Mouse (Mus musculus): ENCODE results near the gene Sqstm1. TPM values are rescaled to one million over a fixed set of nuclear protein-coding genes. Genes with fewer than 3 reads are reported as not detected.

The Sqstm1 gene
- polyA plus RNA-seq, 1 experiment from 2014 or later: 239 TPM

DNA sequence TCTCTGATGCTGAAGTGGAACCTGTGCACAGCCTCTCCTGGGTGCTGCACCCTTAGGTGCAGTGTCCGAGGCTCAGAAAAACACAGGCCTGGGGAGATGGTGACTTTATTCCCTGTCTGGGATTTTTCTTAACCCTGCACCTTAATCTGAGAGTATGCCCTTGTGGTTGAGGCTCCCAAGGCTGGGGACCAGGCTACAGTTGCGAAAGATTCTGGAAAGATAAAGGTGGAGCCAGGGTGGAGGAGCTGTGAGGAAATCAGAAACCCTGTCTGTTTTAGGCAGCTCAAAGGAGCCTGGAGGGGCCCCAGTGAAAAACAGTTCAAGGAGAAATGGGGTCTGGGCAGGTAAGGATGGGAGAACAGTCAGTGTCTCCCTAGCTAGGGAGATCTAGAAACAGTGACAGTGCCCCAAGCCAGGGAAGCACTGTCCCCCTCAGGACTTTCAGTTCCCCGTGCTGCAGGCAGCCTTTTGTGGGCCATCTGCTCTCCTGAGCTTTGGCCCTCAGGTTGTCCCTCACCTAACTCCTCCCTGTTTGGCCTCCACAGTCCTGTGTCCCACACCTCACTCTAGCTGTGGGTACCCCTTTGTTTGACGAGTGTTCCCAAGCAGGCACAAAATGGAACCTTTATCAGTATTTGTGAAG, 6.2 kb upstream of the Sqstm1 start:
- ATAC-seq (ENCODE audit: low read depth): no peak
- DNase-seq (ENCODE audit: low spot score): no peak
- Histone ChIP-seq H3K4me3 (ENCODE audit: low read depth, low read length) (no peak overlapping the region), H3K4me1 (ENCODE audit: control insufficient read depth, insufficient read depth, low read length) (peaks cover 4% of the 10 kb centered on the region; the same call in 1 of the 2 replicates), H3K9ac (ENCODE audit: low read depth, low read length) (no peak overlapping the region), H3K36me3 (ENCODE audit: control insufficient read depth, insufficient read depth, low read length) (no peaks in the 10 kb centered on the region), H3K4me2 (ENCODE audit: low read depth, low read length) (no peak overlapping the region), H3K27me3 (replicated peaks; ENCODE audit: control insufficient read depth, insufficient read depth, low read length) (no peaks in the 10 kb centered on the region), H3K9me3 (ENCODE audit: control insufficient read depth, low read length) (no peaks in the 10 kb centered on the region), H3K27ac (replicated peaks; ENCODE audit: low read depth, low read length) (no peak overlapping the region)
- 75% methylated on average over 4 of the region's 4 CpGs for WGBS

DNA sequence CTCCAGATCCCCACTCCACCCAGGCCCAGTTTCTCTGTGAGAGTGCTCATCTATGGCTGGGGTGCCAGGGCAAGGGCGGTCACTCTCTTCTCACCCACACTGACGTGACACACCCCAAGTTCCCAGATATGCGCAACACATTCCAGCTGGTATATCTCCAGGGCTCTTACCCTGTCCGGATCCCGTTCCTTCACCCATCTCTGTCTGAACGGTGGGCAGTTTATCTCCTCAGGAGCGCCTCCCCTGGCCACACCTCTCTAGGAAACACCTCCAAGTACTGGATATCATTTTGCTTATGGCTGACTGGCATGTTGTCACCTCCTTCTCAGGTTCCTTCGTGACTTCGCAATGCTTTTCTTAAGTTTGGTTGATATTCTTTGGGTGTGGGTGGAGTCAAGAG, 5.0 kb upstream of the Sqstm1 start:
- ATAC-seq (ENCODE audit: low read depth) (no peak), DNase-seq (ENCODE audit: low spot score) (no peak)
- 22% methylated on average over 9 of the region's 9 CpGs for WGBS
- no peak overlapping the region for H3K27ac ChIP-seq (replicated peaks; ENCODE audit: low read depth, low read length)
- no peak overlapping the region for H3K9ac ChIP-seq (ENCODE audit: low read depth, low read length)
- H3K4me3 ChIP-seq (ENCODE audit: low read depth, low read length): no peak overlapping the region
- H3K27me3 ChIP-seq (replicated peaks; ENCODE audit: control insufficient read depth, insufficient read depth, low read length): no peaks in the 10 kb centered on the region
- H3K4me1 ChIP-seq (ENCODE audit: control insufficient read depth, insufficient read depth, low read length): peaks cover 8% of the 10 kb centered on the region; the same call in 1 of the 2 replicates
- no peak overlapping the region for H3K4me2 ChIP-seq (ENCODE audit: low read depth, low read length)
- no peaks in the 10 kb centered on the region for H3K36me3 ChIP-seq (ENCODE audit: control insufficient read depth, insufficient read depth, low read length)
- H3K9me3 ChIP-seq (ENCODE audit: control insufficient read depth, low read length): no peaks in the 10 kb centered on the region

GRCm38 (mm10) chr11:50214631-50215030, 4.0 kb upstream of the Sqstm1 start:
- Histone ChIP-seq H3K36me3 (ENCODE audit: control insufficient read depth, insufficient read depth, low read length) (no peaks in the 10 kb centered on the region), H3K4me1 (ENCODE audit: control insufficient read depth, insufficient read depth, low read length) (peaks cover 8% of the 10 kb centered on the region; the same call in 1 of the 2 replicates), H3K9me3 (ENCODE audit: control insufficient read depth, low read length) (no peaks in the 10 kb centered on the region), H3K4me3 (ENCODE audit: low read depth, low read length) (no peak overlapping the region), H3K27ac (replicated peaks; ENCODE audit: low read depth, low read length) (no peak overlapping the region), H3K27me3 (replicated peaks; ENCODE audit: control insufficient read depth, insufficient read depth, low read length) (no peaks in the 10 kb centered on the region), H3K4me2 (ENCODE audit: low read depth, low read length) (no peak overlapping the region), H3K9ac (ENCODE audit: low read depth, low read length) (no peak overlapping the region)
- WGBS: 92% methylated on average over 6 of the region's 6 CpGs
- DNase-seq (ENCODE audit: low spot score) (no peak), ATAC-seq (ENCODE audit: low read depth) (no peak)

DNA sequence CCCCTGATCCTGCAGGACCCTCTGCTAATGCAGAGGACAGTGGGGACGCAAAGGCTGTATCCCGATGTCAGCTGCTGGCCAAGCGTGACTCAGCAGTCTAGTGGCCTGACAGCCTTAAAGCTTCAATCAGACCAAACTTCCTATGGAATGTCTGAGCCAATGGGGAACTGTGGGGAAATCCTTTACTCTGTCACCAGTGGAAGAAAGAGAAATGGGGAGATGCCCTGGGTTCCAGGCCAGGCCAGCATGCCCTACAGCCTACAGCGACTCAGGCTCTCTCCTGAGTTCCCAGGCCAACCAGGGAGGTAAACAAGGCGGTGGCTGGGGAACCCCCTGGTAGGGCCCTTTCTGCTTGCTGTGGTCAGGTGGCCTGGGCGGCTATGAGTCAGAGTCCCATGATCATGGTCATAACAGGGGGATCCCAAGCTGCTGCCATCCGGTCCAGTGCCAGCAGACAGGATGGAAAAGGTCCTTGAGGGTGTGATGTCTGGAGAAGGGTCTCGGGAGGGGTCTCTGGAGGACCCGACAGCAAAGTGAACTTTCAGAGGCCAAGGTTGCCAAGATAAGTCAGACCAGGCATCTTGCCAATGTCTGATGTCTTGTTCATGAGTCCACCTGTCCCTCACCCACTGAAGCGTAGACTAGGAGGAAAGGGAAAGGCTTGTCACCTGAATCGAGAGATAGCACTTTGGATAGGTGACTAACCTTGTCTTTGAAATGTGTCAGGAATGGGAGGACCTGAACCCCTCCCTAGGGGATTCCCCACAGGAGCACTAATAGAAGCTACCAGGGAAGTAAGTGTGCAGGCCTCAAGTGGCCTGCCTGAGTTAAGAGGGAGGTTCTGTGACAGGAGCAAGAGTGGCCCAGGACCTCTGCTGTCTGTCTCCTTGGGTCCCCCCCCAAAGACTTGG, 2.5 kb upstream of the Sqstm1 start:
- no peak overlapping the region for H3K9ac ChIP-seq (ENCODE audit: low read depth, low read length)
- peaks cover 1% of the 10 kb centered on the region for H3K36me3 ChIP-seq (ENCODE audit: control insufficient read depth, insufficient read depth, low read length)
- H3K9me3 ChIP-seq (ENCODE audit: control insufficient read depth, low read length): no peaks in the 10 kb centered on the region
- DNase-seq (ENCODE audit: low spot score): peak; percentile 44
- peaks cover 17% of the 10 kb centered on the region for H3K4me1 ChIP-seq (ENCODE audit: control insufficient read depth, insufficient read depth, low read length)
- H3K4me2 ChIP-seq (ENCODE audit: low read depth, low read length): no peak overlapping the region
- WGBS: 67% methylated on average over 11 of the region's 11 CpGs
- no peak overlapping the region for H3K4me3 ChIP-seq (ENCODE audit: low read depth, low read length)
- ATAC-seq (ENCODE audit: low read depth): no peak
- H3K27ac ChIP-seq (replicated peaks; ENCODE audit: low read depth, low read length): no peak overlapping the region
- no peaks in the 10 kb centered on the region for H3K27me3 ChIP-seq (replicated peaks; ENCODE audit: control insufficient read depth, insufficient read depth, low read length)

DNA sequence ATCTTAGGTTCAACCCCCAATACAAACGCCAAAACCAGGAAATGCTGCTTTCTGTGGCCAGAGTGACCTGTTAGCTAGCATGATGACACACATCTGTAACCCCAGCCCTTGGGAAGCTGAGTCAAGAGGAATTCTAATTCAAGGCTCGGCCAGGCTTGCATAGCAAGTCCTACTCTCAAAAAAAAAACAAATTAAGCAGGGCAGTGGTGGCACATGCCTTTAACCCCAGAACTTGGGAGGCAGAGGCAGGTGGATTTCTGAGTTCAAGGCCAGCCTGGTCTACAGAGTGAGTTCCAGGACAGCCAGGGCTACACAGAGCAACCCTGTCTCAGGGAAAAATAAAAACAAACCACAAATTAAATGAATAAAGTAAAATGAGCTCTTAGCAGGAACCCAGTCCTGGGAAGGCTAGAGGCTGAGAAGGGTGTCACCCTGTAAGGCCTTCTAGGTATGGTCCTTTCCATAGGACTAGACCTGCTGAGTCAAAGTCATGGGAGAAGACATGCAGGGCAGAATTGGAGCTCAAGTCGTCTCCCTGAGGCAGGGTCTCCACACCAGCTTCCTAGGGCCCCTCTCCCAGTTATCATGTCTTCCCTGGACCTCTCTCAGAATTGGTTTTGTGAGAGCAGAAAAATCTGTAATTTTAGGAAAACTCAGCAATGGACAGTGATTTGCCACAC, 1.6 kb upstream of the Sqstm1 start:
- Histone ChIP-seq H3K4me1 (ENCODE audit: control insufficient read depth, insufficient read depth, low read length) (peaks cover 14% of the 10 kb centered on the region; the same call in 1 of the 2 replicates), H3K9me3 (ENCODE audit: control insufficient read depth, low read length) (no peaks in the 10 kb centered on the region)
- WGBS: 61% methylated on average over 3 of the region's 3 CpGs

DNA sequence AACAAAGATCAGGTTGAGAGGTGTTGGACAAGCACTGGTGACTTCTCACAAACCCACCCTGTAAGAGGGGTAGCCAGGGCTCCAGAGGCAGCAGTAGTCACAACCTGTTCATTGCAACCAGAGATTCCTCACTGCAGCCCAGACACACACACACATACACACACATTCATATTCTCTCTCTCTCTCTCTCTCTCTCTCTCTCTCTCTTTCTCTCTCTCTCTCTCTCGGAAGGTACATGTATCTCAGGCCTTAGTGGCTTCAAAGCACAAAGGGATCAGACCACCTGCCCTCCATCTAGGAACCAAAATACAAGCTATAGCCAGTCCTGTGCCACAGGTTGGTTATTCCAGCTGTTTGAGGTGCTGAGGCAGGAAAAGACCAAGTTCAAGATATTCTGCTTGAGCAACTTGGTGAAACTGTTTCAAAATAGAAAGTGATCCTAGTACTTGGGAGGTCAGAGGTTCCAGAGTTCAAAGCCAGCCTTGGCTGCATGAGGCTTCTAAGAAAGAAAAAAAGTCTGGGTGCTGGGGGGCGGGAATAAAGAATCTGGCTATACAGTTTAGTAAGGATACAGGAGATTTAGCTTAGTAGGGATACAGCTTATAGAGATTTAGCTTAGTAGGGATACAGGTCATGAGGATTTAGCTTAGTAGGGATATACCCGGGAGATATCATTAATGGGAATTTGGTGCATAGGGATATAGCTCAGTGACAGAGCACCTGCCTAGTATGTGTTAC, 864 bp upstream of the Sqstm1 start:
- DNase-seq (ENCODE audit: low spot score): no peak
- no peaks in the 10 kb centered on the region for H3K27me3 ChIP-seq (replicated peaks; ENCODE audit: control insufficient read depth, insufficient read depth, low read length)
- no peak overlapping the region for H3K27ac ChIP-seq (replicated peaks; ENCODE audit: low read depth, low read length)
- peak overlapping the region; percentile 60 for H3K4me2 ChIP-seq (ENCODE audit: low read depth, low read length)
- H3K4me3 ChIP-seq (ENCODE audit: low read depth, low read length): peak overlapping the region; percentile 96
- WGBS: 90% methylated on average over 3 of the region's 3 CpGs
- H3K9ac ChIP-seq (ENCODE audit: low read depth, low read length): peak overlapping the region; percentile 96
- peaks cover 17% of the 10 kb centered on the region for H3K36me3 ChIP-seq (ENCODE audit: control insufficient read depth, insufficient read depth, low read length)
- H3K4me1 ChIP-seq (ENCODE audit: control insufficient read depth, insufficient read depth, low read length): peaks cover 14% of the 10 kb centered on the region; the same call in 1 of the 2 replicates
- no peaks in the 10 kb centered on the region for H3K9me3 ChIP-seq (ENCODE audit: control insufficient read depth, low read length)
- ATAC-seq (ENCODE audit: low read depth): no peak

More for the DNA sequence above, 1.6 kb upstream of the Sqstm1 start:
- ATAC-seq (ENCODE audit: low read depth) (no peak), DNase-seq (ENCODE audit: low spot score) (no peak)
- H3K9ac ChIP-seq (ENCODE audit: low read depth, low read length): no peak overlapping the region
- H3K27me3 ChIP-seq (replicated peaks; ENCODE audit: control insufficient read depth, insufficient read depth, low read length): no peaks in the 10 kb centered on the region
- H3K4me2 ChIP-seq (ENCODE audit: low read depth, low read length): no peak overlapping the region
- H3K36me3 ChIP-seq (ENCODE audit: control insufficient read depth, insufficient read depth, low read length): peaks cover 10% of the 10 kb centered on the region
- H3K4me3 ChIP-seq (ENCODE audit: low read depth, low read length): no peak overlapping the region
- no peak overlapping the region for H3K27ac ChIP-seq (replicated peaks; ENCODE audit: low read depth, low read length)

DNA sequence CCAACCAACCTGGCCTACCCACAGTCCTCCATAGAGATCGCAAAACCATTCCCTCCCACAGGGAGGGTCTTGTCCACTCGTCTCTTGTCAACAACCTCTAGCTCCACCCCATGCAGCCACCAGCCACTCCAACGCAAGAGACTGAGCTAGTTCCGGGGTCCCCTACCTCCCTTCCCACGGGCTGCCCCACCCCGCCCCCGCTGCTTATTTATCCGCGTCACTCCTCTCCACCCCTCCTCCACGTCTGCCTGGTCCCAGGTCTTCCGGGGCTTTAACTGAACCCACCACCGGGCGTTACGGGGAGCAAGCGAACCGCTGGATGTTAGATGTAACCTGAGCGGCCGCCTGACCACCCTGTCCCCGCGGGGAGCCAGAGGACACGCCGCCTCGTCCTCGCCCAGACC, 524 bp downstream of the Sqstm1 start:
- peaks cover 14% of the 10 kb centered on the region; the same call in 1 of the 2 replicates for H3K4me1 ChIP-seq (ENCODE audit: control insufficient read depth, insufficient read depth, low read length)
- H3K4me2 ChIP-seq (ENCODE audit: low read depth, low read length): peak overlapping the region; percentile 60
- H3K27ac ChIP-seq (replicated peaks; ENCODE audit: low read depth, low read length): peak overlapping the region; percentile 99
- H3K9ac ChIP-seq (ENCODE audit: low read depth, low read length): peak overlapping the region; percentile 96
- no peaks in the 10 kb centered on the region for H3K27me3 ChIP-seq (replicated peaks; ENCODE audit: control insufficient read depth, insufficient read depth, low read length)
- peak overlapping the region; percentile 96 for H3K4me3 ChIP-seq (ENCODE audit: low read depth, low read length)
- ATAC-seq (ENCODE audit: low read depth) (peak; percentile 97), DNase-seq (ENCODE audit: low spot score) (peak; percentile 97)
- WGBS: 1% methylated on average over 24 of the region's 24 CpGs
- no peaks in the 10 kb centered on the region for H3K9me3 ChIP-seq (ENCODE audit: control insufficient read depth, low read length)
- peaks cover 31% of the 10 kb centered on the region for H3K36me3 ChIP-seq (ENCODE audit: control insufficient read depth, insufficient read depth, low read length)

GRCm38 (mm10) chr11:50208039-50208438, 2.6 kb downstream of the Sqstm1 start:
- Histone ChIP-seq H3K9ac (ENCODE audit: low read depth, low read length) (no peak overlapping the region), H3K4me3 (ENCODE audit: low read depth, low read length) (no peak overlapping the region), H3K4me2 (ENCODE audit: low read depth, low read length) (no peak overlapping the region), H3K27ac (replicated peaks; ENCODE audit: low read depth, low read length) (no peak overlapping the region), H3K27me3 (replicated peaks; ENCODE audit: control insufficient read depth, insufficient read depth, low read length) (no peaks in the 10 kb centered on the region), H3K4me1 (ENCODE audit: control insufficient read depth, insufficient read depth, low read length) (peaks cover 14% of the 10 kb centered on the region; the same call in 1 of the 2 replicates), H3K9me3 (ENCODE audit: control insufficient read depth, low read length) (no peaks in the 10 kb centered on the region), H3K36me3 (ENCODE audit: control insufficient read depth, insufficient read depth, low read length) (peaks cover 51% of the 10 kb centered on the region)
- DNase-seq (ENCODE audit: low spot score): no peak
- ATAC-seq (ENCODE audit: low read depth): no peak
- 92% methylated on average over 5 of the region's 5 CpGs for WGBS
